ENCODE assay signal across 31 mouse cellular contexts in genomic region chr1:57800846-57801245, GRCm38 (mm10). TPM values are rescaled to one million over a fixed set of nuclear protein-coding genes. Genes with fewer than 3 reads are reported as not detected.
A peak's percentile ranks its signal among the peaks of the same experiment; 100 is the strongest.
DNase-seq lines count a peak whose midpoint lies in the region; ATAC-seq lines count a peak whose summit lies in the region.
"Had no signal": no experiment of that assay in that cellular context is flagged by ENCODE, and none has a peak within 500 bp of the region (broad histone marks: within the 10 kb centered on the region; RNA-seq: fewer than 3 reads in every experiment).

No protein-coding gene starts in this region.

- peaks cover 3% of the 10 kb centered on the region; the same call in 1 of the 2 replicates for H3K4me1 ChIP-seq in forebrain, embryonic 14.5 days (ENCODE audit: control insufficient read depth, insufficient read depth, low read length)
- peaks cover 4% of the 10 kb centered on the region; the same call in 1 of the 2 replicates for H3K4me1 ChIP-seq in forebrain, embryonic 16.5 days (replicated peaks; ENCODE audit: control insufficient read depth, insufficient read depth, low read length)
- H3K4me1 ChIP-seq: heart, embryonic 12.5 days; midbrain, embryonic 12.5 days had no signal

- no peaks in the 10 kb centered on the region for H3K27me3 ChIP-seq in forebrain, embryonic 14.5 days (replicated peaks; ENCODE audit: control insufficient read depth, insufficient read depth, low read length)
- H3K27me3 ChIP-seq in forebrain, embryonic 16.5 days (replicated peaks; ENCODE audit: control insufficient read depth, insufficient read depth, low read length), result no peaks in the 10 kb centered on the region
- H3K27me3 ChIP-seq: forebrain, embryonic 15.5 days; heart, embryonic 12.5 days; limb, embryonic 12.5 days; midbrain, embryonic 12.5 days; neural tube, embryonic 13.5 days had no signal

- no peak overlapping the region for H3K4me2 ChIP-seq in forebrain, embryonic 14.5 days (ENCODE audit: low read length)
- no peak overlapping the region for H3K4me2 ChIP-seq in forebrain, embryonic 16.5 days (ENCODE audit: low read length)
- H3K4me2 ChIP-seq: forebrain, embryonic 15.5 days; heart, embryonic 12.5 days; hindbrain, embryonic 14.5 days; limb, embryonic 12.5 days; midbrain, embryonic 12.5 days; neural tube, embryonic 13.5 days had no signal

- H3K9me3 ChIP-seq in forebrain, embryonic 14.5 days (replicated peaks; ENCODE audit: control insufficient read depth, low read length), result no peaks in the 10 kb centered on the region
- H3K9me3 ChIP-seq in forebrain, embryonic 16.5 days (ENCODE audit: control insufficient read depth, low read length), result no peaks in the 10 kb centered on the region
- H3K9me3 ChIP-seq: forebrain, embryonic 15.5 days; G1E; heart, embryonic 12.5 days; limb, embryonic 12.5 days; midbrain, embryonic 12.5 days; neural tube, embryonic 13.5 days had no signal

- no peak overlapping the region for H3K4me3 ChIP-seq in forebrain, embryonic 14.5 days (ENCODE audit: low read depth, low read length)
- no peak overlapping the region for H3K4me3 ChIP-seq in forebrain, embryonic 16.5 days (replicated peaks; ENCODE audit: low read length)
- H3K4me3 ChIP-seq: forebrain, embryonic 15.5 days; heart, adult 2 months; heart, embryonic 12.5 days; left cerebral cortex, adult 2 months; limb, embryonic 12.5 days; midbrain, embryonic 12.5 days; myocyte; neural tube, embryonic 13.5 days had no signal

- H3K36me3 ChIP-seq in forebrain, embryonic 14.5 days (ENCODE audit: control insufficient read depth, insufficient read depth, low read length), result no peaks in the 10 kb centered on the region
- H3K36me3 ChIP-seq in forebrain, embryonic 16.5 days (ENCODE audit: control insufficient read depth, insufficient read depth), result no peaks in the 10 kb centered on the region
- H3K36me3 ChIP-seq: forebrain, embryonic 15.5 days; G1E; limb, embryonic 12.5 days; midbrain, embryonic 12.5 days; neural tube, embryonic 13.5 days had no signal

- no peak overlapping the region for H3K9ac ChIP-seq in forebrain, embryonic 14.5 days (ENCODE audit: low read length)
- no peak overlapping the region for H3K9ac ChIP-seq in forebrain, embryonic 16.5 days (replicated peaks; ENCODE audit: low read depth, low read length)
- H3K9ac ChIP-seq: forebrain, embryonic 15.5 days; heart, embryonic 12.5 days; hindbrain, embryonic 14.5 days; limb, embryonic 12.5 days; liver, postnatal 0 days; midbrain, embryonic 12.5 days; neural tube, embryonic 13.5 days had no signal

- no peak overlapping the region for H3K27ac ChIP-seq in forebrain, embryonic 14.5 days (ENCODE audit: low read depth, low read length)
- no peak overlapping the region for H3K27ac ChIP-seq in forebrain, embryonic 16.5 days (ENCODE audit: low read length)
- H3K27ac ChIP-seq: forebrain, embryonic 15.5 days; heart, adult 2 months; kidney, postnatal 0 days; left cerebral cortex, adult 2 months; limb, embryonic 12.5 days; midbrain, embryonic 12.5 days; neural tube, embryonic 13.5 days had no signal

- WGBS in forebrain, embryonic 14.5 days, result 65% methylated on average over 6 of the region's 6 CpGs
- WGBS in forebrain, embryonic 16.5 days, result 56% methylated on average over 6 of the region's 6 CpGs

- DNase-seq in forebrain, embryonic 14.5 days (ENCODE audit: low spot score), result peak; percentile 14
- DNase-seq in layer of hippocampus, adult 18-20 months (ENCODE audit: low spot score in 2 of 2), result peak; percentile 18 to 66
- no peak for DNase-seq in layer of hippocampus, postnatal 25 days (ENCODE audit: extremely low spot score in 1 of 2, low spot score in 1 of 2)
- DNase-seq in retina, postnatal 1 day, result peak; percentile 3
- DNase-seq in retina, embryonic 14.5 days (ENCODE audit: low spot score), result no peak
- DNase-seq in cerebellum, adult 8-10 months, result no peak
- DNase-seq: adrenal gland, adult 8-10 months; cerebellum, adult 9-10 months; cerebellum, postnatal 36 days; heart, adult 2 months; heart, postnatal 4 days; kidney, adult 8-10 months; kidney, postnatal 4 days; liver, postnatal 0 days; lung, postnatal 36 days; right cerebral cortex, adult 18-20 months; spleen, adult 18-20 months; thymus, postnatal 14 days had no signal

- ATAC-seq in forebrain, embryonic 14.5 days, result no peak
- no peak for ATAC-seq in forebrain, embryonic 16.5 days
- ATAC-seq: forebrain, embryonic 15.5 days; inflammation-experienced regulatory T-cells, adult 6 months; liver, postnatal 0 days had no signal

RNA-seq across cellular contexts. Expression of gene Spats2l, which starts 26.9 kb away (rescaled TPM):
- 45.4 and 54.5 TPM in 2 replicates for polyA plus RNA-seq in forebrain, embryonic 14.5 days (2014; fragmentation: Nextera tagmentation; extraction: Ambion mirVana)
- polyA plus RNA-seq in forebrain, embryonic 16.5 days (2015; fragmentation: Nextera tagmentation; extraction: Ambion mirVana), result 51.5 and 52.3 TPM in 2 replicates
- total RNA-seq in layer of hippocampus, adult 18-20 months (2021), result 10 to 100 TPM; 21.2 to 24.7 TPM
- total RNA-seq in layer of hippocampus, postnatal 25 days (2021), result 10 to 100 TPM; 23.2 to 28.6 TPM
- total RNA-seq: megakaryocyte, adult 5-6 weeks had no signal
- polyA plus RNA-seq: G1E had no signal

Comparison
In these comparisons a context has a peak if more than half of its experiments do, and no peak if none do; other contexts are left out.
1. DNase-seq: peak in forebrain, embryonic 14.5 days (single experiment), layer of hippocampus, adult 18-20 months (2 of 2) and retina, postnatal 1 day (single experiment); none in layer of hippocampus, postnatal 25 days (0 of 2), retina, embryonic 14.5 days (single experiment) and cerebellum, adult 8-10 months (single experiment).